Mouse (Mus musculus) heart, embryonic 15.5 days (tissue): Measurements from ENCODE around the gene Taar3. TPM values are rescaled to one million over a fixed set of nuclear protein-coding genes. Genes with fewer than 3 reads are reported as not detected.

Source experiments
- ATAC-seq: fragments of 200-750 bp; cut with Nextera tagmentation; replicated peaks from 2 replicates; pipeline ENCODE4 v1.8.0; 2017; ENCODE audit warnings: low read depth, moderate TSS enrichment; ENCODE audit not compliant: insufficient number of reproducible peaks, insufficient read depth, low FRiP score
- H3K27ac ChIP-seq: fragments of 300-500 bp; sonication (generic); 2 replicates; pipeline ENCODE4 v1.5.1; 2015; ENCODE audit warnings: mild to moderate bottlenecking, inconsistent platforms
- H3K27me3 ChIP-seq: fragments of 300-500 bp; sonication (generic); 2 replicates; pipeline ENCODE4 v1.6.1; 2015; ENCODE audit warnings: inconsistent platforms
- H3K36me3 ChIP-seq: fragments of 300-500 bp; sonication (generic); 2 replicates; pipeline ENCODE4 v1.6.1; 2015; ENCODE audit warnings: mild to moderate bottlenecking, inconsistent platforms
- H3K4me1 ChIP-seq: fragments of 300-500 bp; sonication (generic); replicated peaks from 2 replicates; pipeline ENCODE4 v1.6.1; 2015; ENCODE audit warnings: inconsistent platforms
- H3K4me2 ChIP-seq: fragments of 300-500 bp; sonication (generic); 2 replicates; pipeline ENCODE4 v1.6.1; 2015; ENCODE audit warnings: inconsistent platforms, mild to moderate bottlenecking, moderate library complexity
- H3K4me3 ChIP-seq: fragments of 300-500 bp; sonication (generic); 2 replicates; pipeline ENCODE4 v1.5.1; 2015; ENCODE audit warnings: mild to moderate bottlenecking, inconsistent platforms
- H3K9ac ChIP-seq: fragments of 300-500 bp; sonication (generic); 2 replicates; pipeline ENCODE4 v1.6.1; 2015; ENCODE audit warnings: mild to moderate bottlenecking, inconsistent platforms
- H3K9me3 ChIP-seq: fragments of 300-500 bp; sonication (generic); replicated peaks from 2 replicates; pipeline ENCODE4 v1.6.1; 2016; ENCODE audit warnings: inconsistent platforms
- WGBS: fragments of 180-500 bp; shearing (Covaris S2); methylation state at CpG from one replicate; pipeline ENCODE4 v1.1.7; 2015; ENCODE audit warnings: mixed read lengths; 5-methylcytosine and 5-hydroxymethylcytosine counted together
- polyA plus RNA-seq: library from polyadenylated mRNA; unstranded; fragments of >200 nt; fragmentation: Nextera tagmentation; extraction: Ambion mirVana; gene quantifications from 2 replicates; pipeline ENCODE4 v1.2.1, GENCODE M21; 2015

The Taar3 gene
- polyA plus RNA-seq, 1 experiment from 2014 or later: not detected

DNA sequence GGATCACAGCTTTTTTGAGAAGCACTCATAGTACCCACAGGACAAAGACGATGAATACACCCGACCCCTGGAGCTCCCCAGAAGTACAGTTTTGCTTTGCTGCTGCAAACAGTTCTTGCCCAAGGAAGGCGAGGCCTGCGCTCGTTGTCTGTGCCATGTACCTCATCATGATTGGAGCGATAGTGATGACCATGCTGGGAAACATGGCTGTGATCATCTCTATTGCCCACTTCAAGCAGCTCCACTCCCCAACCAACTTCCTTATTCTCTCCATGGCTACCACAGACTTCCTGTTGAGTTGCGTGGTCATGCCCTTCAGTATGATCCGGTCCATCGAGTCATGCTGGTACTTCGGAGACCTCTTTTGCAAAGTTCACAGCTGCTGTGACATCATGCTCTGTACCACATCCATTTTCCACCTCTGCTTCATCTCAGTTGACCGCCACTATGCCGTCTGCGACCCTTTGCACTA lies 11.1 kb downstream of the Taar3 start, which contains the start of gene Taar4:
Taar4 (plus strand) TSS at position 51 of the 472 bp plus-strand sequence.
- Histone ChIP-seq H3K27ac (no peak within 1 kb of the TSS), H3K27me3 (no peaks in the 10 kb centered on the region), H3K36me3 (no peaks in the 10 kb centered on the region), H3K4me2 (no peak within 1 kb of the TSS), H3K4me1 (no peaks in the 10 kb centered on the region), H3K4me3 (no peak within 1 kb of the TSS), H3K9me3 (no peaks in the 10 kb centered on the region), H3K9ac (no peak within 1 kb of the TSS)
- ATAC-seq: no peak
- WGBS: 92% methylated on average over 13 of the region's 13 CpGs

DNA sequence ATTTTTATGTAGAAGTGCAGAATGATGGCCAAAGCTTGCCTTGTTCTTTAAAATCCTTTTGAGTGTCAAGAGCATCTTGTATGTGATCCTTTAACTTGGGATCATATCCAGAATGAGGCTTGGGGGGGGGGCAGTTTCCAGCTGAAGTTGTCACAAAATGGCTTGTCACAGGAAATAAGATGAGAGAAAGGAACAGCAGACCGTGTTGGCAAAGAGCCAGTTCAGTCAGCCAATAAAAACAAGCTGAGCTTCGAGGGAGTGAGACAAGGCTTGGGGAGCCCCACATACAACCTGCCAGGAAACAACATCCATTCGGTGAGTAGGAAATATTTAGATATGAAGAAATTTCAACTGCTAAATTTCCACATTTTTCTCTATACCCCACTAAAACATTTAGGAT lies 14.1 kb downstream of the Taar3 start:
- no peaks in the 10 kb centered on the region for H3K36me3 ChIP-seq
- H3K4me2 ChIP-seq: no peak overlapping the region
- 0 out of 2 replicates have a peak, but pooled peaks have one; percentile 47 for ATAC-seq
- H3K27me3 ChIP-seq: no peaks in the 10 kb centered on the region
- H3K4me1 ChIP-seq: no peaks in the 10 kb centered on the region
- H3K9me3 ChIP-seq: no peaks in the 10 kb centered on the region
- no peak overlapping the region for H3K9ac ChIP-seq
- 33% methylated on average over 3 of the region's 3 CpGs for WGBS
- H3K27ac ChIP-seq: no peak overlapping the region
- no peak overlapping the region for H3K4me3 ChIP-seq

DNA sequence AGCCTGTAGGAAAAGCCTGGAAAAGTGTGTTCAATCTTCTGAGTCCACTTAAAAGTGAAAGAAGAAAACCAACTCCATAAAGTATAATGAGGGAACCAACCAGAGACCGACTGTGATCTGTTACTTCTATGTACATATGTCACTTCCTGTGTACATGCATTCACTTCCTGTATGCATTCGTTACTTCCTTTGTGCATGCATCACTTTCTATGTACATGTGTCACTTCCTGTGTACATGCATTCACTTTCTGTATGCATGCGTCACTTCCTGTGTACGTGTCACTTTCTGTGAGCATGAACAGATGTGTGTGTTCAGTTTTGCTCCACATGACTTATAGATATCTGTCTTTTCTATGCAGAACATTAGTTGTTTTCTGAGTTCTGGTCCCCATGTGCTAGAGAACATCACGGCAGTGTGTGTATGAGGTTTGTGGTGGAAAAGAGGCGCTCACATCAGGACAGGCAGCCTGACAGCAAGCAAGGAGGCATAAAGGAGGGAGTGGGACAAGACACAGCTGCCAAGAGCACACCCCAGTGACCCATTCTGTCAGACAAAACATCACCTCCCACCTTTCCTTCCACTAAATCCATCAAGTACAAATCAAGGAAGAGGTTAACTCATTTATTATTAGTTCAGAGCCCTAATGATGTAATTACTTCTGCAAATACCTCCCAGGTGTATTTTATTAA lies 15.7 kb downstream of the Taar3 start:
- 78% methylated on average over 6 of the region's 6 CpGs for WGBS
- Histone ChIP-seq H3K27ac (no peak overlapping the region), H3K27me3 (no peaks in the 10 kb centered on the region), H3K4me3 (no peak overlapping the region), H3K9ac (no peak overlapping the region), H3K36me3 (no peaks in the 10 kb centered on the region), H3K4me2 (no peak overlapping the region), H3K4me1 (no peaks in the 10 kb centered on the region), H3K9me3 (no peaks in the 10 kb centered on the region)
- no peak for ATAC-seq

DNA sequence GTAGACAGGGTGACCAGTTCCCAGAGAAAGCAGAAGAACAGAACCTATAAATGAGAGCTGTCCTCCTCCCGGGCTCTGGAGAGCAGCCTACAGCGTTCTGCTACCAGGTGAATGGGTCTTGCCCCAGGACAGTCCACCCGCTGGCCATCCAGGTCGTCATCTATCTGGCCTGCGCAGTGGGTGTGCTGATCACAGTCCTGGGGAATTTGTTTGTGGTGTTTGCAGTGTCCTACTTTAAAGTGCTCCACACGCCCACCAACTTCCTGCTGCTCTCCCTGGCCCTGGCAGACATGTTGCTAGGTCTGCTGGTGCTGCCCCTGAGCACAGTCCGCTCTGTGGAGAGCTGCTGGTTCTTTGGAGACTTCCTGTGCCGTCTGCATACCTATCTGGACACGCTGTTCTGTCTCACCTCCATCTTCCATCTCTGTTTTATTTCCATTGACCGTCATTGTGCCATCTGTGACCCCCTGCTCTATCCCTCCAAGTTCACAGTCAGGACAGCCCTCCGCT lies 21.4 kb downstream of the Taar3 start, which contains the start of gene Taar5:
Taar5 (plus strand) TSS at position 51 of the 510 bp plus-strand sequence.
- H3K9ac ChIP-seq: no peak within 1 kb of the TSS
- 83% methylated on average over 11 of the region's 11 CpGs for WGBS
- H3K36me3 ChIP-seq: no peaks in the 10 kb centered on the region
- H3K4me2 ChIP-seq: no peak within 1 kb of the TSS
- no peaks in the 10 kb centered on the region for H3K4me1 ChIP-seq
- no peaks in the 10 kb centered on the region for H3K9me3 ChIP-seq
- no peaks in the 10 kb centered on the region for H3K27me3 ChIP-seq
- H3K4me3 ChIP-seq: no peak within 1 kb of the TSS
- ATAC-seq: no peak
- H3K27ac ChIP-seq: no peak within 1 kb of the TSS

DNA sequence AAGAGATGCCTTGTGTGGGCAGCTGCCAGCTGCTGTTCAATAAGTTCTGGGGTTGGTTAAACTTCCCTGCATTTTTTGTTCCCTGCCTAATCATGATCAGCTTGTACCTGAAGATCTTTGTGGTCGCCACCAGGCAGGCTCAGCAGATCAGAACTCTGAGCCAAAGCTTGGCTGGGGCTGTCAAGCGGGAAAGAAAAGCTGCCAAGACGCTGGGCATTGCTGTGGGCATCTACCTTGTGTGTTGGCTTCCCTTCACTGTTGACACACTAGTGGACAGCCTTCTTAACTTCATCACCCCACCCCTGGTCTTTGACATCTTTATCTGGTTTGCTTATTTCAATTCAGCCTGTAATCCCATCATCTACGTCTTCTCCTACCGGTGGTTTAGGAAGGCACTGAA lies 21.9 kb downstream of the Taar3 start:
- no peak for ATAC-seq
- no peak overlapping the region for H3K4me3 ChIP-seq
- H3K9ac ChIP-seq: no peak overlapping the region
- H3K4me1 ChIP-seq: no peaks in the 10 kb centered on the region
- H3K4me2 ChIP-seq: no peak overlapping the region
- 77% methylated on average over 5 of the region's 5 CpGs for WGBS
- no peak overlapping the region for H3K27ac ChIP-seq
- H3K9me3 ChIP-seq: no peaks in the 10 kb centered on the region
- H3K27me3 ChIP-seq: no peaks in the 10 kb centered on the region
- no peaks in the 10 kb centered on the region for H3K36me3 ChIP-seq

DNA sequence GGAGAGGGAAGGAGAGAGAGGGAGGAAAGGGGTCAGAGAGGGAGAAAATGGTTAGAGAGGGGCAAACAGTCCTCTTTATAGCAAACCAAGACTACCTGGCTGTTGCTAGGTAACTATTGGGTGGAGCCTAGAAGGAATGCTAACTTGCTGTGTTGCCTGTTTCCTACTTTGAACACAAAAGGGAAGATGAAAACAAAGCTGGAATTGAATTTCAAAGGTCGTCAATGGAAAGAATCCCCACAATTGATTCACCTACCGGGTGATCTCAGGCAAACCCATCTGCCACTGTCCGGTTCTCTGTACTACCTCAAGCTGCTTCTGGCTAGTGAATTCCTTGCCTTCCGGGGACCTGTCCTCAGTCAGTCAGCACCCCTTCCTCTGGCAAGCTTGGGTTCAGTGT lies 28.6 kb downstream of the Taar3 start:
- Histone ChIP-seq H3K27ac (no peak overlapping the region), H3K36me3 (no peaks in the 10 kb centered on the region), H3K4me2 (no peak overlapping the region), H3K9ac (no peak overlapping the region), H3K27me3 (no peaks in the 10 kb centered on the region), H3K4me1 (no peaks in the 10 kb centered on the region), H3K9me3 (no peaks in the 10 kb centered on the region), H3K4me3 (no peak overlapping the region)
- WGBS: 58% methylated on average over 4 of the region's 4 CpGs
- ATAC-seq: no peak

DNA sequence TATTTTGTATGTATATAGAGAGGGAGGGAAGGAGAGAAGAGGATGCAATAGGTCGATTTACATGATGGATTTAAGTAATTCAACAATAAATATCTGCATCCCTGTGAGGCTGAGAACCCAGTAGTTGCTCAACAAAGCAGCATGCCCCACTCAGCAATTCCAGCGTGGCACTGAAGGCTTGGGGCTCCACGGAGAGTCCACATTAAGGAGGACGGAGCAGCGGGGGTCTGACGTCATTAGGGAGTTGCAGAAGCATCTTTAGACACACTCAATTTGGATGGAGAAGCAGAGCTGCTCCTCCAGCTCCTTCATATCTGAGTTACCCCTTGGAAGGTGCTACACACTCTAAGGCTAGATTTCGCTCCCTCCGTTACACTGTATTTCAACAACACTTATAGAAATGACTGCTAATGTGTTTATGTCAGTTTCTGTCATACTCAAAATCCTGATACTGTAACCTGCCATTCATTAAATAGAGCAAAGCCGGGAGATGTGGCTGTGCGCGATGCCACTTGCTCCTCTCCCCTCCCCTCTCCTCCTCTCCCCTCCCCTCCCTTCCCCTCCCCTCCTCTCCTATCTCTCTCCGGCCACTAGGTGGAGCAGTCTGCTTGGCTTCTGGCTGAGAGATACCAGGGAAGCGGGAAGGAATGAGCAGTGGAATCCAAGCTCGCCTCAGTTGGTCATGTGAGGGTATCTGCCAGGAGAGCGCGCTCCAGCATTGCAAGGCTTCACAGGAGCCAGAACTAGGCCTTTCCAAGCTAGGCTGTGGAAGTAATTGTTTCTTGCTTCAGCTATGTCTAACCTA lies 29.7 kb downstream of the Taar3 start:
- WGBS: 41% methylated on average over 16 of the region's 16 CpGs
- Histone ChIP-seq H3K4me3 (no peak overlapping the region), H3K9me3 (no peaks in the 10 kb centered on the region), H3K27ac (no peak overlapping the region), H3K4me2 (no peak overlapping the region), H3K9ac (no peak overlapping the region), H3K27me3 (no peaks in the 10 kb centered on the region), H3K36me3 (no peaks in the 10 kb centered on the region), H3K4me1 (no peaks in the 10 kb centered on the region)
- no peak for ATAC-seq

- WGBS: 70% methylated on average over 8 of the region's 8 CpGs
- Histone ChIP-seq H3K4me1 (no peaks in the 10 kb centered on the region), H3K4me2 (no peak within 1 kb of the TSS), H3K9me3 (no peaks in the 10 kb centered on the region), H3K9ac (no peak within 1 kb of the TSS), H3K27ac (no peak within 1 kb of the TSS), H3K27me3 (no peaks in the 10 kb centered on the region), H3K4me3 (no peak within 1 kb of the TSS), H3K36me3 (no peaks in the 10 kb centered on the region)
- ATAC-seq: no peak
Measured at GRCm38 (mm10) chr10:23985546-23985945, 36.2 kb downstream of the Taar3 start, which contains the start of gene Taar6. Taar6 (minus strand) TSS chr10:23985646.

DNA sequence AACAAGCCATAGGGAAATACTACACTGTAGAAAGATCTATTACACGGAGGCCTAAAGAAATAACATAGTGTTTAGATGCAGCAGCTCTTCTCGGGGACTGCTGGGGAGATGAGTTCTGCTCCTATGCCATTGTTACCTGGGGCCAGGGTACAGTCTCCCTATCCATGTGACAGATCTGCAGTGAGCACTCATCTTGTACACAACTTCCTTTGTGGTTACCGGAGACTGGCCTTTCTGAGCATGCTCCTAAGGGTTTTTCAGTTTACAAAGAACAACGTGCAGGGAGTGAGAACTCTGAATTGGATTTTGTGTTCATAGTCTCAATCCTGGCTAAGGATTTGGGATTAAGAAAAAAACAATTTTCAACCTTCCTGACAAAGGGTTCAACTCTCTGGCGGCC lies 37.1 kb downstream of the Taar3 start:
- no peak overlapping the region for H3K4me2 ChIP-seq
- 76% methylated on average over 5 of the region's 5 CpGs for WGBS
- H3K9ac ChIP-seq: no peak overlapping the region
- H3K36me3 ChIP-seq: no peaks in the 10 kb centered on the region
- no peak overlapping the region for H3K27ac ChIP-seq
- no peaks in the 10 kb centered on the region for H3K27me3 ChIP-seq
- ATAC-seq: no peak
- H3K9me3 ChIP-seq: no peaks in the 10 kb centered on the region
- no peaks in the 10 kb centered on the region for H3K4me1 ChIP-seq
- no peak overlapping the region for H3K4me3 ChIP-seq

GRCm38 (mm10) chr10:23993381-23993780 lies 44.0 kb downstream of the Taar3 start, which contains the start of gene Taar7a:
Taar7a (minus strand) TSS chr10:23993481.
- H3K4me3 ChIP-seq: no peak within 1 kb of the TSS
- no peaks in the 10 kb centered on the region for H3K9me3 ChIP-seq
- H3K27ac ChIP-seq: no peak within 1 kb of the TSS
- no peak within 1 kb of the TSS for H3K4me2 ChIP-seq
- H3K4me1 ChIP-seq: no peaks in the 10 kb centered on the region
- no peak for ATAC-seq
- H3K36me3 ChIP-seq: no peaks in the 10 kb centered on the region
- WGBS: 84% methylated on average over 3 of the region's 3 CpGs
- H3K27me3 ChIP-seq: no peaks in the 10 kb centered on the region
- no peak within 1 kb of the TSS for H3K9ac ChIP-seq

DNA sequence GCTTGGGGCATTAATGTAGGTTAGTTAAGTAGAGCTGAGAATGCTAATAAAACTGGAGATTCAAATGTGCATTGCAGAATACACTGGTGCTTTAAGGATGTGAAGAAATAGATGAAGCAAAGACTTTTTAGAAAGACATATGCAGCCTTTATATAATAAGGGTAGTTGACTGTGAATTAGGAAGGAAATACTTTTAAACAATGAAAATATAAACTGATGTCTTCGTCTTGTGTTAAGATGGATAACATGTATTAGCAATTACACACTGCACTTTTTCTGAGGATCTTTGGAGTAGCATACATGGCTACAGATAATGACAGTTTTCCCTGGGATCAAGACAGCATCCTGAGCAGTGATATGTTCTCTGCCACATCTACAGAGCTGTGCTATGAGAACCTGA lies 50.3 kb downstream of the Taar3 start, which contains the start of gene Taar7b:
Taar7b (plus strand) TSS at position 301 of the 400 bp plus-strand sequence.
- Histone ChIP-seq H3K9me3 (no peaks in the 10 kb centered on the region), H3K4me2 (no peak within 1 kb of the TSS), H3K4me1 (no peaks in the 10 kb centered on the region), H3K36me3 (no peaks in the 10 kb centered on the region), H3K9ac (no peak within 1 kb of the TSS), H3K27ac (no peak within 1 kb of the TSS), H3K27me3 (no peaks in the 10 kb centered on the region), H3K4me3 (no peak within 1 kb of the TSS)
- 70% methylated on average over 1 of the region's 1 CpGs for WGBS
- ATAC-seq: no peak
